In genomic region chr7:27166614-27167474, GRCm38 (mm10) we compare ENCODE assay signal across 8 mouse cellular contexts. TPM values are rescaled to one million over a fixed set of nuclear protein-coding genes. Genes with fewer than 3 reads are reported as not detected.
DNase-seq lines count a peak whose midpoint lies in the region; ATAC-seq and TF ChIP-seq lines count a peak whose summit lies in the region.

Egln2 (minus strand) TSS chr7:27166802.

- peak within 1 kb of the TSS; percentile 90 to 94 for H3K4me3 ChIP-seq in MEL (ENCODE audit: control insufficient read depth in 1 of 2, insufficient read depth in 1 of 2, low read depth in 2 of 2, low read length in 2 of 2)
- H3K4me3 ChIP-seq in cerebellum, adult 2 months (replicated peaks; ENCODE audit: insufficient read depth, low read depth, low read length): peak within 1 kb of the TSS; percentile 95
- H3K4me3 ChIP-seq in lung, embryonic 16.5 days (ENCODE audit: low read length): peak within 1 kb of the TSS; percentile 62

- TF ChIP-seq EP300 in MEL (IDR thresholded peaks at IDR 0.05; ENCODE audit: low read depth in 1 of 2, low read length in 2 of 2): peak in 1 of 2 experiments; percentile 38; a peak in 2 of 4 replicates

- ATAC-seq in hematopoietic stem cell, adult 5-6 weeks (replicated peaks in 1 of 2; ENCODE audit: insufficient read depth in 1 of 2, low FRiP score in 2 of 2, low TSS enrichment in 1 of 2, low read depth in 1 of 2, poor library complexity in 2 of 2, severe bottlenecking in 2 of 2): peak; percentile 78 to 84
- peak; percentile 88 for ATAC-seq in lung, embryonic 16.5 days (ENCODE audit: low read depth)

- TF ChIP-seq RAD21 in MEL (IDR thresholded peaks at IDR 0.05; ENCODE audit: low read depth, low read length): no peak

- peaks cover 0 to 3% of the 10 kb centered on the region in 2 experiments; a peak in 1 of 4 replicates for H3K36me3 ChIP-seq in MEL (ENCODE audit: control insufficient read depth in 1 of 2, insufficient read depth in 2 of 2, low read length in 2 of 2)
- H3K36me3 ChIP-seq in lung, embryonic 16.5 days (ENCODE audit: control insufficient read depth, insufficient read depth, low read length): peaks cover 19% of the 10 kb centered on the region

- peak; percentile 96 for DNase-seq in MEL (ENCODE audit: low read depth, low spot score)
- DNase-seq in cerebellum, adult 2 months: peak; percentile 95 to 96
- DNase-seq in forelimb bud, embryonic 11.5 days (ENCODE audit: low read depth, low spot score): peak; percentile 93
- DNase-seq in layer of hippocampus, adult 9-10 months (ENCODE audit: low spot score): peak; percentile 84
- DNase-seq in ovary, postnatal 10 days (ENCODE audit: low spot score): peak; percentile 89
- DNase-seq in thymus, postnatal 10 days (ENCODE audit: low spot score in 2 of 2): peak; percentile 93 to 97

- WGBS in cerebellum, adult 2 months: 1% methylated on average over 61 of the region's 61 CpGs
- 2% methylated on average over 61 of the region's 61 CpGs for WGBS in lung, embryonic 16.5 days

- H3K27me3 ChIP-seq in MEL (ENCODE audit: control insufficient read depth in 1 of 2, insufficient read depth in 2 of 2, low read length in 2 of 2): no peaks in the 10 kb centered on the region
- H3K27me3 ChIP-seq in cerebellum, adult 2 months (ENCODE audit: control insufficient read depth, insufficient read depth, low read length): no peaks in the 10 kb centered on the region
- no peaks in the 10 kb centered on the region for H3K27me3 ChIP-seq in lung, embryonic 16.5 days (ENCODE audit: control insufficient read depth, insufficient read depth, low read depth, low read length)

- peak within 1 kb of the TSS; percentile 89 for H3K4me2 ChIP-seq in lung, embryonic 16.5 days (ENCODE audit: low read depth, low read length)

- peak within 1 kb of the TSS; percentile 96 for H3K27ac ChIP-seq in MEL (ENCODE audit: control insufficient read depth, low read depth, low read length)
- peak within 1 kb of the TSS; percentile 97 for H3K27ac ChIP-seq in cerebellum, adult 2 months (ENCODE audit: insufficient read depth, low read length)
- peak within 1 kb of the TSS; percentile 99 for H3K27ac ChIP-seq in lung, embryonic 16.5 days (ENCODE audit: low read length)

- peaks cover 11% of the 10 kb centered on the region for H3K79me2 ChIP-seq in MEL (ENCODE audit: control insufficient read depth, insufficient read depth, low read length, poor library complexity)

- peaks cover 7 to 10% of the 10 kb centered on the region in 2 experiments; a peak in 3 of 4 replicates for H3K4me1 ChIP-seq in MEL (ENCODE audit: control insufficient read depth in 1 of 2, insufficient read depth in 2 of 2, low read length in 2 of 2)
- H3K4me1 ChIP-seq in cerebellum, adult 2 months (ENCODE audit: control insufficient read depth, insufficient read depth, low read length): peaks cover 35% of the 10 kb centered on the region
- H3K4me1 ChIP-seq in lung, embryonic 16.5 days (replicated peaks; ENCODE audit: control insufficient read depth, insufficient read depth, low read length): peaks cover 41% of the 10 kb centered on the region

- TF ChIP-seq POLR2A in MEL (IDR thresholded peaks at IDR 0.05; ENCODE audit: control insufficient read depth in 1 of 2, insufficient read depth in 1 of 2, low read depth in 1 of 2, low read length in 2 of 2, poor library complexity in 1 of 2): peak; percentile 74 to 87
- TF ChIP-seq POLR2A in cerebellum, adult 2 months (IDR thresholded peaks at IDR 0.05; ENCODE audit: borderline replicate concordance, insufficient read depth, low read length): peak; percentile 93

- H3K9ac ChIP-seq in MEL (ENCODE audit: control insufficient read depth, low read depth, low read length, poor library complexity, severe bottlenecking): peak within 1 kb of the TSS; percentile 90
- H3K9ac ChIP-seq in lung, embryonic 16.5 days (ENCODE audit: low read length): peak within 1 kb of the TSS; percentile 92

- TF ChIP-seq CTCF in MEL (IDR thresholded peaks at IDR 0.05 in 2 of 3, conservative IDR thresholded peaks at IDR 0.05 in 1 of 3; ENCODE audit: control insufficient read depth in 1 of 3, insufficient read depth in 1 of 3, low read depth in 2 of 3, low read length in 3 of 3, poor library complexity in 1 of 3, severe bottlenecking in 1 of 3): no peak
- TF ChIP-seq CTCF in cerebellum, adult 2 months (IDR thresholded peaks at IDR 0.05; ENCODE audit: borderline replicate concordance, insufficient read depth, low read depth, low read length): no peak

- H3K9me3 ChIP-seq in MEL (replicated peaks; ENCODE audit: insufficient read depth, low read length): no peaks in the 10 kb centered on the region
- H3K9me3 ChIP-seq in lung, embryonic 16.5 days (ENCODE audit: control insufficient read depth, low read length): no peaks in the 10 kb centered on the region

TF ChIP-seq in MEL, 35 proteins besides CTCF, POLR2A, EP300 and RAD21:
- TF ChIP-seq USF1 (IDR thresholded peaks at IDR 0.05; ENCODE audit: low read depth, low read length) (peak; percentile 94), MAX (IDR thresholded peaks at IDR 0.05; ENCODE audit: low read length) (peak; percentile 85), NRF1 (IDR thresholded peaks at IDR 0.05; ENCODE audit: insufficient read depth, low read depth, low read length, poor library complexity, severe bottlenecking) (peak; percentile 69), CHD1 (IDR thresholded peaks at IDR 0.05; ENCODE audit: low read depth, low read length) (no peak), ZKSCAN1 (IDR thresholded peaks at IDR 0.05; ENCODE audit: low read depth, low read length) (0 out of 2 replicates have a peak, but pooled peaks have one; percentile 33), BHLHE40 (IDR thresholded peaks at IDR 0.05; ENCODE audit: borderline replicate concordance, low read depth, low read length) (peak; percentile 91), TCF12 (IDR thresholded peaks at IDR 0.05; ENCODE audit: low read depth, low read length) (no peak), TBP (IDR thresholded peaks at IDR 0.05; ENCODE audit: low read depth, low read length) (peak; percentile 90), CHD2 (IDR thresholded peaks at IDR 0.05; ENCODE audit: low read length) (no peak; the same call in 1 of the 2 replicates), USF2 (IDR thresholded peaks at IDR 0.05; ENCODE audit: borderline replicate concordance in 1 of 2, insufficient read depth in 1 of 2, low read depth in 1 of 2, low read length in 2 of 2) (peak in 1 of 2 experiments; percentile 70; a peak in 2 of 4 replicates), KAT2A (conservative IDR thresholded peaks at IDR 0.05; ENCODE audit: low read depth, low read length) (0 out of 2 replicates have a peak, but pooled peaks have one; percentile 33), MYB (IDR thresholded peaks at IDR 0.05; ENCODE audit: low read depth, low read length) (peak; percentile 74; the same call in 1 of the 2 replicates), ETS1 (IDR thresholded peaks at IDR 0.05; ENCODE audit: low read depth, low read length) (peak; percentile 82), POLR2AphosphoS2 (IDR thresholded peaks at IDR 0.05; ENCODE audit: low read length) (peak; percentile 84; the same call in 1 of the 2 replicates), SIN3A (IDR thresholded peaks at IDR 0.05; ENCODE audit: low read length) (peak; percentile 90), GABPA (IDR thresholded peaks at IDR 0.05; ENCODE audit: low read depth, low read length) (no peak), ELF1 (IDR thresholded peaks at IDR 0.05; ENCODE audit: low read depth, low read length) (0 out of 2 replicates have a peak, but pooled peaks have one; percentile 5), JUND (IDR thresholded peaks at IDR 0.05; ENCODE audit: low read depth, low read length) (no peak), HCFC1 (IDR thresholded peaks at IDR 0.05; ENCODE audit: low read depth, low read length) (peak; percentile 59), NELFE (IDR thresholded peaks at IDR 0.05; ENCODE audit: low read depth, low read length) (peak; percentile 79), ZMIZ1 (IDR thresholded peaks at IDR 0.05; ENCODE audit: low read depth, low read length) (peak; percentile 53; the same call in 1 of the 2 replicates), MXI1 (IDR thresholded peaks at IDR 0.05; ENCODE audit: low read depth, low read length) (peak; percentile 91), ZNF384 (IDR thresholded peaks at IDR 0.05; ENCODE audit: low read depth, low read length) (peak; percentile 97), POLR2AphosphoS5 (IDR thresholded peaks at IDR 0.05; ENCODE audit: borderline replicate concordance, low read depth, low read length) (no peak)

RNA-seq across cellular contexts. Expression of gene Egln2, which starts in this region (rescaled TPM):
- 61.8 and 69.5 TPM in 2 replicates for total RNA-seq in MEL (2012; rRNA removed)
- 10 to 100 TPM in 1 of 2 experiments, not detected in 1; 80.1 TPM for polyA plus RNA-seq in MEL (2012; ENCODE audit: insufficient read depth in 1 of 2, insufficient read length in 2 of 2, low read depth in 1 of 2, low replicate concordance in 2 of 2, missing spikeins in 1 of 2)
- 115 and 120 TPM in 2 replicates for polyA plus RNA-seq in cerebellum, adult 2 months (2012; rRNA removed)
- total RNA-seq in hematopoietic stem cell, adult 5-6 weeks (2017): 21.0 and 24.1 TPM in 2 replicates
- 68.8 and 72.9 TPM in 2 replicates for polyA plus RNA-seq in lung, embryonic 16.5 days (2015; fragmentation: Nextera tagmentation; extraction: Ambion mirVana)

Comparison
In these comparisons a context has a peak if more than half of its experiments do, and no peak if none do; other contexts are left out.
1. Peak in every context shown above with its lines: DNase-seq, ATAC-seq, H3K4me3 ChIP-seq and H3K27ac ChIP-seq.